In the genomic region with DNA sequence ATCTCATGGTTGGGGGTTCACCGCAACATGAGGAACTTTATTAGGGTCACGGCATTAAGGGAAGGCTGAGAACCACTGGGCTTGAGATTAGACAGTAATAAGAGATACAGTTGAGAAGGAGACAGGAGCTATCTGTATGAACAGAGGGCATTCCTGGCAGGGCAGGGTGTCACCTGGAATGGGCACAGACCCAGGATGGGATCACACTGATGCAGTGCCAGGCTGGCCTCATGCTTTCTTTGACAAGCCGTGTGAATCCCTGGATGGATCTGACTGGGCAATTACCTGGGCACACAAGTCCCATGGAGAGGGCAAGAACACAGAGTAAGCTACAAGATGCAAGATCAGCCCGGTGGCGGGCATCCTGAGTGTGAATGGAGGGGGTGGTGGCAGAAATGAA, we compare ENCODE assay signal across 29 mouse cellular contexts.
DNase-seq lines count a peak whose midpoint lies in the region; ATAC-seq lines count a peak whose summit lies in the region.
"Had no signal": no experiment of that assay in that cellular context is flagged by ENCODE, and none has a peak within 500 bp of the region (broad histone marks: within the 10 kb centered on the region; RNA-seq: fewer than 3 reads in every experiment).

No protein-coding gene starts in this region.

- 89% methylated on average over 5 of the region's 5 CpGs for WGBS in heart, embryonic 13.5 days
- 94% methylated on average over 5 of the region's 5 CpGs for WGBS in intestine, embryonic 16.5 days

- peaks cover under 1% of the 10 kb centered on the region; the same call in 1 of the 2 replicates for H3K27me3 ChIP-seq in heart, embryonic 13.5 days (replicated peaks)
- no peaks in the 10 kb centered on the region for H3K27me3 ChIP-seq in intestine, embryonic 16.5 days (replicated peaks; ENCODE audit: control insufficient read depth, insufficient read depth, low read length)
- H3K27me3 ChIP-seq: CH12.LX; embryonic facial prominence, embryonic 12.5 days; kidney, embryonic 15.5 days; limb, embryonic 13.5 days; midbrain, embryonic 13.5 days had no signal

- H3K4me3 ChIP-seq in heart, embryonic 13.5 days, result no peak overlapping the region
- H3K4me3 ChIP-seq in intestine, embryonic 16.5 days (ENCODE audit: low read length), result no peak overlapping the region
- H3K4me3 ChIP-seq: embryonic facial prominence, embryonic 12.5 days; heart, embryonic 10.5 days; kidney, embryonic 15.5 days; limb, embryonic 13.5 days; megakaryocyte, embryonic 14.5 days; midbrain, embryonic 13.5 days had no signal

- intact Hi-C loops in heart, postnatal 36 days (cut with DNase I), result no loop called here

- no peak overlapping the region for H3K27ac ChIP-seq in heart, embryonic 13.5 days (replicated peaks)
- H3K27ac ChIP-seq in intestine, embryonic 16.5 days (ENCODE audit: low read length), result no peak overlapping the region
- H3K27ac ChIP-seq: embryonic facial prominence, embryonic 12.5 days; kidney, embryonic 15.5 days; limb, embryonic 13.5 days; midbrain, embryonic 13.5 days had no signal

- H3K4me2 ChIP-seq in heart, embryonic 13.5 days, result no peak overlapping the region
- no peak overlapping the region for H3K4me2 ChIP-seq in intestine, embryonic 16.5 days (ENCODE audit: low read depth, low read length)
- H3K4me2 ChIP-seq: embryonic facial prominence, embryonic 12.5 days; hindbrain, embryonic 14.5 days; kidney, embryonic 15.5 days; limb, embryonic 13.5 days; liver, embryonic 11.5 days; midbrain, embryonic 13.5 days had no signal

- no peaks in the 10 kb centered on the region for H3K9me3 ChIP-seq in heart, embryonic 13.5 days
- no peaks in the 10 kb centered on the region for H3K9me3 ChIP-seq in intestine, embryonic 16.5 days (ENCODE audit: control insufficient read depth, low read length)
- H3K9me3 ChIP-seq: embryonic facial prominence, embryonic 12.5 days; heart, embryonic 10.5 days; kidney, embryonic 15.5 days; midbrain, embryonic 13.5 days had no signal

- peaks cover 32% of the 10 kb centered on the region for H3K4me1 ChIP-seq in heart, embryonic 13.5 days
- H3K4me1 ChIP-seq in intestine, embryonic 16.5 days (ENCODE audit: control insufficient read depth, insufficient read depth, low read length), result no peaks in the 10 kb centered on the region; the same call in 1 of the 2 replicates

- H3K36me3 ChIP-seq in heart, embryonic 13.5 days, result 0 out of 2 replicates have a peak, but pooled peaks cover 2% of the 10 kb centered on the region
- H3K36me3 ChIP-seq in intestine, embryonic 16.5 days (ENCODE audit: control insufficient read depth, insufficient read depth, low read length), result no peaks in the 10 kb centered on the region
- H3K36me3 ChIP-seq: embryonic facial prominence, embryonic 12.5 days; kidney, embryonic 15.5 days had no signal

- ATAC-seq in cerebellum, adult (ENCODE audit: insufficient number of reproducible peaks, low FRiP score, low TSS enrichment), result no peak
- no peak for ATAC-seq in heart, embryonic 13.5 days (ENCODE audit: extremely low read depth, insufficient number of reproducible peaks, low FRiP score, low TSS enrichment)
- ATAC-seq in intestine, embryonic 16.5 days, result no peak
- ATAC-seq: activated CD4-positive, CD25-positive, alpha-beta regulatory T cell, adult 4 months; inflammation-experienced regulatory T-cells, adult 6 months; midbrain, embryonic 13.5 days had no signal

- 0 out of 2 replicates have a peak overlapping the region, but pooled peaks have one; percentile 34 for H3K9ac ChIP-seq in heart, embryonic 13.5 days
- H3K9ac ChIP-seq in intestine, embryonic 16.5 days (ENCODE audit: low read depth, low read length), result no peak overlapping the region
- H3K9ac ChIP-seq: embryonic facial prominence, embryonic 12.5 days; hindbrain, embryonic 14.5 days; kidney, embryonic 15.5 days; limb, embryonic 13.5 days; midbrain, embryonic 13.5 days had no signal

- peak; percentile 49 for DNase-seq in cerebellum, adult 11 months
- no peak for DNase-seq in heart, postnatal 36 days
- DNase-seq in cerebellum, adult 9-10 months, result peak; percentile 60
- peak; percentile 67 to 71 for DNase-seq in cerebellum, postnatal 36 days
- DNase-seq in thymus, postnatal 0 days (ENCODE audit: low spot score), result no peak
- DNase-seq: adrenal gland, adult 2 months; adrenal gland, postnatal 36 days; embryo, embryonic 11 days; gastrocnemius, postnatal 25 days; heart, adult 11 months; heart, postnatal 4 days; kidney, adult 18-20 months; kidney, postnatal 25 days; lung, postnatal 4 days; thymus, postnatal 25 days had no signal

Comparison
In these comparisons a context has a peak if more than half of its experiments do, and no peak if none do; other contexts are left out.
1. DNase-seq: peak in cerebellum, adult 11 months (single experiment), cerebellum, adult 9-10 months (single experiment) and cerebellum, postnatal 36 days (2 of 2); none in heart, postnatal 36 days (0 of 2) and thymus, postnatal 0 days (single experiment).